Mouse (Mus musculus) embryonic facial prominence, embryonic 10.5 days (tissue): ENCODE data around the gene Trmt2a. TPM values are rescaled to one million over a fixed set of nuclear protein-coding genes. Genes with fewer than 3 reads are reported as not detected.
"Not testable (repeated sequence)": the region's sequence is repeated elsewhere in the genome, so short reads cannot be mapped to it uniquely, and the experiment has no call there.

Experiments
- DNase-seq: peaks from one replicate; pipeline ENCODE4 v3.0.0-alpha.2; 2017; ENCODE audit warnings: low spot score
- H3K27ac ChIP-seq: fragments of 300-500 bp; sonication (generic); replicated peaks from 2 replicates; pipeline ENCODE4 v1.5.1; 2016; ENCODE audit warnings: mild to moderate bottlenecking
- H3K27me3 ChIP-seq: fragments of 300-500 bp; sonication (generic); replicated peaks from 2 replicates; pipeline ENCODE4 v1.6.1; 2016; ENCODE audit warnings: low read depth, mild to moderate bottlenecking; ENCODE audit not compliant: poor library complexity, severe bottlenecking
- H3K36me3 ChIP-seq: fragments of 300-500 bp; sonication (generic); replicated peaks from 2 replicates; pipeline ENCODE4 v1.6.1; 2016; ENCODE audit warnings: mild to moderate bottlenecking, moderate library complexity
- H3K4me1 ChIP-seq: fragments of 300-500 bp; sonication (generic); 2 replicates; pipeline ENCODE4 v1.6.1; 2016
- H3K4me3 ChIP-seq: fragments of 300-500 bp; sonication (generic); 2 replicates; pipeline ENCODE4 v1.5.1; 2016; ENCODE audit warnings: mild to moderate bottlenecking, moderate library complexity
- H3K9me3 ChIP-seq: fragments of 300-500 bp; sonication (generic); 2 replicates; pipeline ENCODE4 v1.6.1; 2016; ENCODE audit warnings: mild to moderate bottlenecking
- WGBS: fragments of 180-500 bp; shearing (Covaris S2); methylation state at CpG from one replicate; pipeline ENCODE4 v1.1.7; 2016; 5-methylcytosine and 5-hydroxymethylcytosine counted together
- microRNA counts: library from miRNA; unstranded; fragments of <30 nt; microRNA quantifications from one replicate; lab custom pipeline; 2017
- microRNA-seq: library from miRNA; unstranded; fragments of <30 nt; microRNA quantifications from one replicate; pipeline ENCODE4, GENCODE M21; 2017
- polyA plus RNA-seq: library from polyadenylated mRNA; unstranded; fragments of >200 nt; fragmentation: Nextera tagmentation; extraction: Ambion mirVana; gene quantifications from 2 replicates; pipeline ENCODE4 v1.2.1, GENCODE M21; 2016

Trmt2a gene
- polyA plus RNA-seq, 1 experiment from 2014 or later = 116 TPM

DNA sequence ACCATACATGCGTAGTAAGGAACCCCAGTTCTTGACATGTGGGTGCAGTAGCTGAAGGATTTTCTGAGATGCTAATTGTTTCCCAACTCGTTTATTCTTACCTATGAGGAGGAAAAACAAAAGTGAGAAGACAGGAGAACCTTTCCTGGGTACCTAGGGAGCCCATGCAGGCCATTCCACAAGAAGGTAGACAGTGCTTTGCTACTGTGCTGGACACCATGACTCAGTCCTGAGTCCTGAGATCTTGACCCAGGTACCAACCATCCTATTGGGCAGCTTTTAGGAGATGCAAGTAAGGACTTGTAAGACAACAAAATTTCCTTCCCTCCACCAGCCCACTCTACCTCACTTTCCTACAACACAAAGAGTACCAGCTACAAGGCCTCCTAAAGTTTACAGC, 9.7 kb downstream of the Trmt2a start, which contains the start of gene Gm49776:
Gm49776 (minus strand) TSS at position 101 of the 400 bp plus-strand sequence.
- Histone ChIP-seq H3K36me3 (peaks cover 98% of the 10 kb centered on the region), H3K4me1 (no peaks in the 10 kb centered on the region), H3K9me3 (no peaks in the 10 kb centered on the region), H3K27me3 (no peaks in the 10 kb centered on the region), H3K4me3 (no peak within 1 kb of the TSS), H3K27ac (no peak within 1 kb of the TSS)
- no peak for DNase-seq
- WGBS = 92% methylated on average over 2 of the region's 2 CpGs

DNA sequence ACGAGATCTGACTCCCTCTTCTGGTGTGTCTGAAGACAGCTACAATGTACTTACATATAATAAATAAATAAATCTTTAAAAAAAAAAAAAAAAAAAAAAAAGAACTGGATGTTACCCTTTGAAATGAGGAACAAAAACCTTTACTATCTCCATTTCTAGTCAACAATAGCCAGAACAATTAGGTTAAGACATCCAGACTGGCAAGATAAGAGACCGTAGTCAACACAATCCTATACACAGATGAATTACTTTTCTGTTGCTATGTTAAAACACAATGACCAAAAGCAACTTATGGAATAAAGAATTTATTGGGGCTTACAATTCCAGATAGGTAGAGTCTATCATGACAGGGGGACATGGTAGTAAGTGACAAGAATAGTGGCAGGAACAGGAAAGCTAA, 16.5 kb downstream of the Trmt2a start:
- H3K4me1 ChIP-seq = no peaks in the 10 kb centered on the region
- H3K36me3 ChIP-seq = peaks cover 98% of the 10 kb centered on the region
- H3K4me3 ChIP-seq = no peak overlapping the region
- 92% methylated on average over 2 of the region's 2 CpGs for WGBS
- DNase-seq = no peak
- no peaks in the 10 kb centered on the region for H3K9me3 ChIP-seq
- H3K27ac ChIP-seq = no peak overlapping the region
- no peaks in the 10 kb centered on the region for H3K27me3 ChIP-seq

DNA sequence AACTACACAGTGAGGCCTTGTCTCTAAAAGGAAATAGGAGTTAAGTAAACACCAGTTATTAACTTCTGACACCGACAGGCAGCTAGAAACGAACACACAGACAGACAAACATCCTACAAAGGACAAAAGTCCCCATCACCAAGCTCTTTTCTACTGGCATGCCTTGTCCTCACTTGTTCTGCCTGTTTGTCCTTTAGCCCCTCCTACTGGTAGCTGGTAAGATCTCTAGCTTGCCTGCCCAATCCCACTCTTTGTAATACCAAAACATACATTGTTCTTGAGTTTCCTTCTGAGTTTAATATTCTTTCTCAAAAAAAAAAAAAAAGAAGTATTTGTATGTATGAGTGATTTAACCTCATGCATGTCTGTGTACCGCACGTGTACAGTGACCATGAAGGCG, 19.7 kb downstream of the Trmt2a start:
- WGBS = 93% methylated on average over 5 of the region's 5 CpGs
- Histone ChIP-seq H3K27me3 (no peaks in the 10 kb centered on the region), H3K27ac (no peak overlapping the region), H3K4me3 (no peak overlapping the region), H3K36me3 (peaks cover 99% of the 10 kb centered on the region), H3K9me3 (no peaks in the 10 kb centered on the region), H3K4me1 (no peaks in the 10 kb centered on the region)
- DNase-seq = no peak

DNA sequence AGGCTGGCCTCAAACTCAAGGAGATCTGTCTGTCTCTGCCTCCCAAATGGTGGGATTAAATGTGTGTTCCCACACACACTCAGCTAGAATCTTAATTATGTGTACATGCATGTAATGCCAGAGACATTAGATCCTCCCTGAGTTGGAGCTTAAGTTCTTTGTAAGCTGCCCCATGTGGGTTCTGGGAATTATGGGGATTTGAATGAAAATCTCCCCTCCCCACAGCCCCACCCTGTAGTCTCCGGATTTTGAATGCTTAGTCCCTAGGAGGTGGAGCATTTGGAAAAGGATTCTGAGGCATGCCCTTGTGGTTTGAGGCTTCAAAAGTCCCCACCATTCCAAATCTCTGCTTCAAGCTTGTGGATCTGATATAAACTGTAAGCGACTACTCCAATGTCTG, 26.7 kb downstream of the Trmt2a start:
- H3K4me3 ChIP-seq = no peak overlapping the region
- no peaks in the 10 kb centered on the region for H3K4me1 ChIP-seq
- 85% methylated on average over 2 of the region's 2 CpGs for WGBS
- no peaks in the 10 kb centered on the region for H3K27me3 ChIP-seq
- H3K9me3 ChIP-seq = no peaks in the 10 kb centered on the region
- H3K27ac ChIP-seq = no peak overlapping the region
- DNase-seq = no peak
- peaks cover 99% of the 10 kb centered on the region for H3K36me3 ChIP-seq

DNA sequence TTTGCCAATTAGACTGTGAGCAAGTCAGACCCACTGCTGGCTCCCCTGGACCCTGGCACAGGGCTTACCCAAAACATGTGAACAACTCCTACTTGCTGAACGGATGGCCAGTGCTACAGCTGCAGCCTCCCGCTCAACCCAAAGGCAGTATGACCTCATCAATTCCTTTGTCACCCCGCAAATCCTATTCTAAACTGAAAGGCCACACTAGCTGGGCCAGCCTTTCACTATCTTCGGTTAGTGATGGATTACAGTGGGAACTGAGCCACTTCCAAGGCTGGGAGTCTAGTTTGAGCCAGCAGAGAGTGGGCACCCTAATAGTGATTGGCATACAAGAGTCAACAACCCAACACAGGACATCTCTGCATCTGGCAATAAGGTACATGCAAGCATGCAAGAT, 39.7 kb downstream of the Trmt2a start:
- WGBS = 6% methylated on average over 4 of the region's 4 CpGs
- no peaks in the 10 kb centered on the region for H3K27me3 ChIP-seq
- H3K36me3 ChIP-seq = peaks cover 49% of the 10 kb centered on the region
- H3K27ac ChIP-seq = peak overlapping the region; percentile 98
- peak overlapping the region; percentile 95 for H3K4me3 ChIP-seq
- H3K9me3 ChIP-seq = no peaks in the 10 kb centered on the region
- DNase-seq = peak; percentile 46
- peaks cover 32% of the 10 kb centered on the region for H3K4me1 ChIP-seq

DNA sequence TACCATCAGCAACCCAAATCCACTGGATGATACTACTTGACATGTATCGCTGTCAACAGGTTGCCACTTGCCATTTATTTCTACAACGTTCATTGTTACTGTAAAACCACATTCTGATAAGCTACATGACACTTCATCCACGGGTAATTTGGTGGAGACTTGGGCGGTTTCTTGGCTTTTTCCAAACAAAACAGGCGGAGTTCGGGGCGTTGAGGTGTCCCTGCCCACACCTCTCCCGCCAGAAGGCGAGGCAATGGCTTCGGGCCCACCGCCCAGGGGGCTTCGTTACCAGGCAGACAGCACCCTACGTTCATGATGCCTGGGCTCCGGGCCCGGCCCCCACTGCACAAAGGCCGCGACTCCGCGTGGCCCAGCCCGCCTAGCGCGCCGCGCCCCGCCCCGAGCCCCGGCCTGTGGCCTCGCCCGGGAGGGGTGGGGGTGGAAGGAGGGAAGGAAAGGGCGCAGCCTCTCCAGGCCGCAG, 40.1 kb downstream of the Trmt2a start:
- Histone ChIP-seq H3K36me3 (peaks cover 44% of the 10 kb centered on the region), H3K27ac (peak overlapping the region; percentile 98), H3K4me3 (peak overlapping the region; percentile 95), H3K27me3 (no peaks in the 10 kb centered on the region), H3K9me3 (no peaks in the 10 kb centered on the region), H3K4me1 (peaks cover 32% of the 10 kb centered on the region)
- under 1% methylated on average over 30 of the region's 31 CpGs for WGBS
- DNase-seq = no peak

DNA sequence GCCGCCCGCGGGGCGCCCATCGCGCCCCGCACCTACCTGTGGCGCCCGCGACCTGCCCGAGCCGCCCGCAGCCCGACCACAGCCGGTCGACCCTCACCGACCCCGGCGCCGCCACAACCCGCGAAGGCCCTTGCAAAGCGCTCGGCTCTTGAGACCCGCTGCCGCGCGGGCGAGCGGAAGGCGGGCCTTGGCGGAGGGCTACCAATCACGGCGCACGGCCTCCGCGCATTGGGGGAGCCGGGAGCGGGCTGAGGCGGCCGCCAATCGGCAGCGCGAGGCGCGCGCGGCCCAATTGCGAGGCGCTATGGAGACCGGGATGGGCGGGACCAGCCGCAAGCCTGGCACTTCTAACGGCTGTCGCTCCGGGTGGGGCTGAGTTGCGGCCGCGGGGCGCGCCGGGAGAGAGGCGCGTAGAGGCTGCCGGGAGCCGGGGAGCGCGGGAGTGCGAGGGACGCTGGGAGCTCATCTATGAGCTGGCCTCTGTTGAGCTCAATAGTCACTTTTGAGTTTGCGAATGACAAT, 40.6 kb downstream of the Trmt2a start, which contains the start of gene Dgcr8:
Dgcr8 (minus strand) TSS at position 180 of the 522 bp plus-strand sequence.
- Histone ChIP-seq H3K36me3 (peaks cover 39% of the 10 kb centered on the region), H3K27ac (peak within 1 kb of the TSS; percentile 98), H3K4me1 (peaks cover 32% of the 10 kb centered on the region), H3K4me3 (peak within 1 kb of the TSS; percentile 95), H3K27me3 (no peaks in the 10 kb centered on the region), H3K9me3 (no peaks in the 10 kb centered on the region)
- WGBS = under 1% methylated on average over 71 of the region's 71 CpGs
- DNase-seq = peak; percentile 99

DNA sequence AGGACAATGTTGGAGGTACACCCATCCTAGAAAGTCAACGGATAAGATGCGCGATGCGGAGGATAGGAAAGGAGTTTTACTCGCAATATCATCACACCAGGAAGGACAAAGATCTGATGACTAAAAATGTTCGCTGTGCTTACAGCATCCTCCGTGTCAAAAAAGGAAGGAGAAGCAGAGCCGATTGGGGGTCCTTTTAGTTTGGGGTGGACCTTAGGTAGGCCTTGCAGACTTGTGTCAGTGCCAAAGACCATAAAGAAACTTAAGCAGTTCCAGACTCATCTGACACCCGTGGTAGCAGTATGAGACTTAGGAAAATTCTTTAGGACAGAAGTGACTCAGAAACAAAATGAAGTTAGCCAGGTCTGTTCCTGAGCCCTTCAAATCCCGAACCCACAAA, 41.1 kb downstream of the Trmt2a start:
- peaks cover 32% of the 10 kb centered on the region for H3K4me1 ChIP-seq
- not testable (repeated sequence) for DNase-seq, H3K27me3 ChIP-seq, H3K9me3 ChIP-seq
- H3K36me3 ChIP-seq = peaks cover 34% of the 10 kb centered on the region
- H3K27ac ChIP-seq = peak overlapping the region; percentile 98
- WGBS = 5% methylated on average over 10 of the region's 10 CpGs
- H3K4me3 ChIP-seq = peak overlapping the region; percentile 95

MicroRNAs within 50 kb of the gene (microRNA counts, 519-probe panel; counts per million panel counts)
- microRNA mmu-miR-1306 (lab: Ali Mortazavi, UCI) = 188 counts per million, percentile 57 among the panel's probes with 10 or more counts

Small RNA genes within 50 kb of the gene (microRNA-seq; reads per million reads assigned to microRNA genes)
- gene Gm24572 (22.9 reads per million, percentile 31 among the genes with 10 or more reads in this experiment), gene Mir1306 (359 reads per million, percentile 64 among the genes with 10 or more reads in this experiment)

Other genes starting within 250 kb of the Trmt2a start
- gene Dgcr6, start 195.8 kb upstream of the Trmt2a start, polyA plus RNA-seq = 151 and 165 TPM in 2 replicates
- gene Prodh, start 158.5 kb upstream of the Trmt2a start, polyA plus RNA-seq = 16.2 and 16.9 TPM in 2 replicates
- 0.87 and 1.4 TPM in 2 replicates for gene Rtn4r, start 121.0 kb upstream of the Trmt2a start, polyA plus RNA-seq
- gene Ccdc188, start 30.8 kb upstream of the Trmt2a start, polyA plus RNA-seq = not detected in 2 replicates
- 15.5 and 17.9 TPM in 2 replicates for gene Zdhhc8, start 13.5 kb upstream of the Trmt2a start, polyA plus RNA-seq
- 1,276 and 1,293 TPM in 2 replicates for gene Ranbp1, start 53 bp downstream of the Trmt2a start, polyA plus RNA-seq
- 6.6 TPM in 1 of 2 replicates, not detected in the other for gene Gm49776, start 9.6 kb downstream of the Trmt2a start, polyA plus RNA-seq
- gene Dgcr8, start 40.6 kb downstream of the Trmt2a start, polyA plus RNA-seq = 47.3 and 50.9 TPM in 2 replicates
- gene Tango2, start 99.4 kb downstream of the Trmt2a start, polyA plus RNA-seq = 29.1 and 31.5 TPM in 2 replicates
- 65.8 and 71.2 TPM in 2 replicates for gene Arvcf, start 99.5 kb downstream of the Trmt2a start, polyA plus RNA-seq
- 27.9 and 32.3 TPM in 2 replicates for gene Txnrd2, start 177.7 kb downstream of the Trmt2a start, polyA plus RNA-seq
- 56.2 and 58.4 TPM in 2 replicates for gene Comt, start 178.2 kb downstream of the Trmt2a start, polyA plus RNA-seq